In the genomic region with DNA sequence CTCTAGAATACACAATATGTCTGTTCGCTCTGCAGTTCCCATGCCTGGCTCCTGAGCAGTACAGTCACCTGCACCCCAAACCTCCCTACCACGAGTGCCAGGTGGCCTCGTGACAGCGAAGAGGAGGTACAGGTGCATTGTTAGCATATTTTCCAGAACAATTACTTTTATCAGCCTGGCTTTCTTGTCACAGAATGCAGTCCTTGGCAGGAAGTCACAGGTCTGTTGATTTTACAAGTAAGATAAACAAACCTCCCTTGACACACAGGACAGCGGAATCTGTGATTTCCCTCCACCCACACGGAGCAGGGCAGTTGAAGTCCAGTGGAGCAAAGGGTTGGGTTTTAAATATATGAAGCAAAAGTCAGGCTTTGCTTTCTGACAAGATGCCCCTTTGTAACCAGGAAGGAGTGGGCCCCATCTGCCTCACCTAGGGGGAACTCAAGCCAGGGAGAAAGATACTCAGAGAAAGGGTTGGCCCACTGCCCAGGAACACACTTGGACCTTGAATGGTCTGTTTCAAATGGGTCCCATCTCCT, we compare ENCODE assay signal across 17 mouse cellular contexts.
DNase-seq lines count a peak whose midpoint lies in the region; ATAC-seq and TF ChIP-seq lines count a peak whose summit lies in the region.
"Had no signal": no experiment of that assay in that cellular context is flagged by ENCODE, and none has a peak within 500 bp of the region (broad histone marks: within the 10 kb centered on the region; RNA-seq: fewer than 3 reads in every experiment).

No protein-coding gene starts in this region.

- H3K4me2 ChIP-seq in liver, embryonic 16.5 days (ENCODE audit: low read depth, low read length): no peak overlapping the region
- no peak overlapping the region for H3K4me2 ChIP-seq in liver, embryonic 11.5 days
- H3K4me2 ChIP-seq in intestine, postnatal 0 days (replicated peaks; ENCODE audit: low read depth): no peak overlapping the region
- H3K4me2 ChIP-seq: embryonic facial prominence, embryonic 15.5 days; forebrain, embryonic 12.5 days; hindbrain, embryonic 15.5 days; neural tube, embryonic 12.5 days had no signal

- no peak for TF ChIP-seq CTCF in intestine, postnatal 0 days (IDR thresholded peaks at IDR 0.05; ENCODE audit: low read depth)

- H3K9me3 ChIP-seq in liver, embryonic 16.5 days (replicated peaks; ENCODE audit: control insufficient read depth, low read length): no peaks in the 10 kb centered on the region
- no peaks in the 10 kb centered on the region for H3K9me3 ChIP-seq in liver, embryonic 11.5 days (ENCODE audit: control insufficient read depth, low read length)
- H3K9me3 ChIP-seq in intestine, postnatal 0 days (ENCODE audit: control insufficient read depth): no peaks in the 10 kb centered on the region
- H3K9me3 ChIP-seq: embryonic facial prominence, embryonic 15.5 days; forebrain, embryonic 12.5 days; hindbrain, embryonic 15.5 days; limb, embryonic 10.5 days; neural tube, embryonic 12.5 days had no signal

- peak; percentile 79 for ATAC-seq in liver, embryonic 16.5 days (ENCODE audit: low read depth)
- ATAC-seq in liver, embryonic 11.5 days (replicated peaks; ENCODE audit: low FRiP score): no peak
- peak; percentile 53; the same call in 1 of the 2 replicates for ATAC-seq in intestine, postnatal 0 days

- H3K9ac ChIP-seq in liver, embryonic 16.5 days (ENCODE audit: low read depth, low read length): no peak overlapping the region
- no peak overlapping the region for H3K9ac ChIP-seq in liver, embryonic 11.5 days (ENCODE audit: low read depth, low read length)
- H3K9ac ChIP-seq in intestine, postnatal 0 days (ENCODE audit: low read depth, low read length): no peak overlapping the region
- H3K9ac ChIP-seq: embryonic facial prominence, embryonic 15.5 days; forebrain, embryonic 12.5 days; hindbrain, embryonic 15.5 days; neural tube, embryonic 12.5 days had no signal

- H3K36me3 ChIP-seq in liver, embryonic 16.5 days (ENCODE audit: control insufficient read depth, insufficient read depth): no peaks in the 10 kb centered on the region
- H3K36me3 ChIP-seq in liver, embryonic 11.5 days (ENCODE audit: control insufficient read depth, insufficient read depth, low read length): no peaks in the 10 kb centered on the region
- H3K36me3 ChIP-seq in intestine, postnatal 0 days (ENCODE audit: control insufficient read depth, insufficient read depth): no peaks in the 10 kb centered on the region
- H3K36me3 ChIP-seq: embryonic facial prominence, embryonic 15.5 days; forebrain, embryonic 12.5 days; hindbrain, embryonic 15.5 days; limb, embryonic 10.5 days; neural tube, embryonic 12.5 days had no signal

- WGBS in liver, embryonic 16.5 days (ENCODE audit: insufficient replicate concordance): 33% methylated on average over 6 of the region's 6 CpGs
- 47% methylated on average over 6 of the region's 6 CpGs for WGBS in liver, embryonic 11.5 days
- WGBS in intestine, postnatal 0 days: 24% methylated on average over 6 of the region's 6 CpGs

- DNase-seq in cerebellum, postnatal 14 days: peak; percentile 53 to 65
- DNase-seq in cerebellum, postnatal 4 days (ENCODE audit: low spot score in 2 of 2): no peak
- no peak for DNase-seq in liver, embryonic 11.5 days (ENCODE audit: low spot score)
- peak; percentile 27 for DNase-seq in lung, postnatal 36 days
- no peak for DNase-seq in gastrocnemius, postnatal 36 days
- no peak for DNase-seq in spleen, adult 18-20 months
- DNase-seq: adrenal gland, adult 2 months; cerebellum, postnatal 36 days; midbrain, embryonic 14.5 days had no signal

- H3K4me1 ChIP-seq in liver, embryonic 16.5 days (ENCODE audit: control insufficient read depth, low read depth, low read length): no peaks in the 10 kb centered on the region
- H3K4me1 ChIP-seq in liver, embryonic 11.5 days (replicated peaks; ENCODE audit: control insufficient read depth, insufficient read depth, low read length): no peaks in the 10 kb centered on the region
- no peaks in the 10 kb centered on the region for H3K4me1 ChIP-seq in intestine, postnatal 0 days (replicated peaks; ENCODE audit: control insufficient read depth, insufficient read depth, low read length)
- H3K4me1 ChIP-seq: forebrain, embryonic 12.5 days; neural tube, embryonic 12.5 days had no signal

- H3K27ac ChIP-seq in liver, embryonic 16.5 days (ENCODE audit: low read length): peak overlapping the region; percentile 37; the same call in 1 of the 2 replicates
- no peak overlapping the region for H3K27ac ChIP-seq in liver, embryonic 11.5 days (ENCODE audit: low read depth, low read length)
- H3K27ac ChIP-seq in intestine, postnatal 0 days (ENCODE audit: low read depth, low read length): no peak overlapping the region
- H3K27ac ChIP-seq: embryonic facial prominence, embryonic 15.5 days; forebrain, embryonic 12.5 days; hindbrain, embryonic 15.5 days; limb, embryonic 10.5 days; macrophage; neural tube, embryonic 12.5 days had no signal

- no peaks in the 10 kb centered on the region for H3K27me3 ChIP-seq in liver, embryonic 16.5 days (ENCODE audit: control insufficient read depth, insufficient read depth, low read depth, low read length)
- H3K27me3 ChIP-seq in liver, embryonic 11.5 days (replicated peaks; ENCODE audit: control insufficient read depth, insufficient read depth, low read length): no peaks in the 10 kb centered on the region
- H3K27me3 ChIP-seq in intestine, postnatal 0 days (replicated peaks; ENCODE audit: control insufficient read depth, insufficient read depth, low read length): no peaks in the 10 kb centered on the region
- H3K27me3 ChIP-seq: embryonic facial prominence, embryonic 15.5 days; forebrain, embryonic 12.5 days; hindbrain, embryonic 15.5 days; neural tube, embryonic 12.5 days had no signal

- no peak overlapping the region for H3K4me3 ChIP-seq in liver, embryonic 16.5 days (ENCODE audit: low read depth, low read length)
- no peak overlapping the region for H3K4me3 ChIP-seq in liver, embryonic 11.5 days (ENCODE audit: low read depth, low read length)
- no peak overlapping the region for H3K4me3 ChIP-seq in intestine, postnatal 0 days (ENCODE audit: low read depth, low read length)
- H3K4me3 ChIP-seq: embryonic facial prominence, embryonic 15.5 days; forebrain, embryonic 12.5 days; hindbrain, embryonic 15.5 days; limb, embryonic 10.5 days; neural tube, embryonic 12.5 days had no signal

- intact Hi-C loops in gastrocnemius, postnatal 36 days (cut with DNase I): no loop called here

Comparison
In these comparisons a context has a peak if more than half of its experiments do, and no peak if none do; other contexts are left out.
1. DNase-seq: peak in cerebellum, postnatal 14 days (2 of 2) and lung, postnatal 36 days (single experiment); none in cerebellum, postnatal 4 days (0 of 2), liver, embryonic 11.5 days (single experiment), gastrocnemius, postnatal 36 days (0 of 2) and spleen, adult 18-20 months (0 of 2).